8 mouse cellular contexts compared by ENCODE assay signal in the genomic region with DNA sequence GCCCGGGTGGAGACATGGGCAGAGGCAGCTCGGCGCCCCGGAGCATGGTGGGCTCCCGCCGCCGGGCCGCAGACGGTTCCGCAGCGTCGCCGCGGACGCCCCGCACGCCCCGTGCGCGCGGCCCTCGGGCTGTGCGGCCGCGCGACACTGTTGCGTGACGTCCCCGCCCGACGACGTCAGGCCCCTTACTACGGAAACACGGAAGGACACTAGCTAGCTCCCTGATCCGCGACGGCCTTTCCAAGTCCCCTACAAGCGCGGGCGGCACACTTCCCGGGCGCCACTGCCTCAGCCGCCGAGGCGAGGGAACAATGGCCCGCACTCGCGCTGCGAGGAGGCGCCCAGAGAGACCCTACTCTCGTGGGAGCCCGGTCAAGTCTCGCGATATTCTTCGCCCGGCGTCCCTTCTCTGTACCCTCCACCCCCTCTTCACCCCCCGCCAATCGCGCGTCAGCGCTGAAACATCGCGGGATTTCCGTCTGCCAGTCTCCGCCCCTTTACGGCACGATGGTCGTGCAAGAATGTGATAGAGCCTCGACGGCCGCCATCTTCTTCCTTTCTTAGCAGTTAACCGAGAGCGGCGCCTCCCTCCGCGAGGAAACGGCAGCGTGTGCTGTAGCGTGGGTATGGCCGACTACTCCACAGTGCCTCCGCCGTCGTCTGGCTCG. TPM values are rescaled to one million over a fixed set of nuclear protein-coding genes. Genes with fewer than 3 reads are reported as not detected.
DNase-seq lines count a peak whose midpoint lies in the region; ATAC-seq and TF ChIP-seq lines count a peak whose summit lies in the region.

A gene (minus strand): TSS at position 336 of the 668 bp plus-strand sequence.
A gene (plus strand): TSS at position 456 of the 668 bp plus-strand sequence.

- H3K27me3 ChIP-seq in forebrain, embryonic 10.5 days (ENCODE audit: poor library complexity, severe bottlenecking): no peaks in the 10 kb centered on the region
- H3K27me3 ChIP-seq in heart, embryonic 15.5 days: no peaks in the 10 kb centered on the region
- no peaks in the 10 kb centered on the region for H3K27me3 ChIP-seq in liver, embryonic 14.5 days (ENCODE audit: control insufficient read depth, insufficient read depth, low read length)
- H3K27me3 ChIP-seq in neural tube, embryonic 11.5 days (ENCODE audit: control insufficient read depth, insufficient read depth, low read length): no peaks in the 10 kb centered on the region
- H3K27me3 ChIP-seq in stomach, postnatal 0 days (ENCODE audit: control insufficient read depth, insufficient read depth, low read length): no peaks in the 10 kb centered on the region

- H3K27ac ChIP-seq in forebrain, embryonic 10.5 days: peak within 1 kb of the TSS; percentile 100
- H3K27ac ChIP-seq in heart, embryonic 15.5 days: peak within 1 kb of the TSS; percentile 100
- peak within 1 kb of the TSS; percentile 92 for H3K27ac ChIP-seq in liver, embryonic 14.5 days
- H3K27ac ChIP-seq in neural tube, embryonic 11.5 days (ENCODE audit: low read depth, low read length): peak within 1 kb of the TSS; percentile 100
- H3K27ac ChIP-seq in stomach, postnatal 0 days (replicated peaks): peak within 1 kb of the TSS; percentile 100

- peak within 1 kb of the TSS; percentile 99 for H3K4me3 ChIP-seq in forebrain, embryonic 10.5 days
- H3K4me3 ChIP-seq in heart, embryonic 15.5 days: peak within 1 kb of the TSS; percentile 88
- H3K4me3 ChIP-seq in liver, embryonic 14.5 days (ENCODE audit: insufficient read depth in 1 of 2, low read depth in 2 of 2, low read length in 2 of 2): peak within 1 kb of the TSS; percentile 84 to 97
- peak within 1 kb of the TSS; percentile 97 for H3K4me3 ChIP-seq in neural tube, embryonic 11.5 days (ENCODE audit: low read depth, low read length)
- peak within 1 kb of the TSS; percentile 95 for H3K4me3 ChIP-seq in stomach, postnatal 0 days (ENCODE audit: low read depth, low read length)

- DNase-seq in c-Kit-negative CD71-positive TER-119-positive erythroid progenitor cells, embryonic 14.5 days (ENCODE audit: low read depth, low spot score): peak; percentile 99
- DNase-seq in forebrain, embryonic 10.5 days (ENCODE audit: extremely low spot score, low spot score): peak; percentile 100
- peak; percentile 99 to 100 for DNase-seq in kidney, postnatal 25 days
- peak; percentile 98 to 99 (median 98) for DNase-seq in liver, embryonic 14.5 days (ENCODE audit: low read depth in 3 of 3, low spot score in 3 of 3)
- peak; percentile 99 for DNase-seq in neural tube, embryonic 11.5 days (ENCODE audit: low spot score)
- peak; percentile 100 for DNase-seq in stomach, postnatal 0 days (ENCODE audit: low spot score)

- H3K9ac ChIP-seq in heart, embryonic 15.5 days: peak within 1 kb of the TSS; percentile 100
- H3K9ac ChIP-seq in liver, embryonic 14.5 days (replicated peaks): peak within 1 kb of the TSS; percentile 90
- H3K9ac ChIP-seq in neural tube, embryonic 11.5 days (ENCODE audit: low read length): peak within 1 kb of the TSS; percentile 100
- H3K9ac ChIP-seq in stomach, postnatal 0 days (ENCODE audit: low read length): peak within 1 kb of the TSS; percentile 100

- peaks cover 42% of the 10 kb centered on the region for H3K36me3 ChIP-seq in forebrain, embryonic 10.5 days (replicated peaks)
- H3K36me3 ChIP-seq in heart, embryonic 15.5 days: no peaks in the 10 kb centered on the region
- H3K36me3 ChIP-seq in liver, embryonic 14.5 days (replicated peaks; ENCODE audit: control insufficient read depth, insufficient read depth, low read depth): peaks cover 6% of the 10 kb centered on the region
- H3K36me3 ChIP-seq in neural tube, embryonic 11.5 days (ENCODE audit: control insufficient read depth, insufficient read depth, low read length): no peaks in the 10 kb centered on the region
- H3K36me3 ChIP-seq in stomach, postnatal 0 days (ENCODE audit: control insufficient read depth, insufficient read depth, low read length): no peaks in the 10 kb centered on the region

- peak; percentile 88 for ATAC-seq in CD4-positive, CD25-positive, alpha-beta regulatory T cell, adult 4 months
- ATAC-seq in heart, embryonic 15.5 days (replicated peaks; ENCODE audit: insufficient number of reproducible peaks, insufficient read depth, low FRiP score, low read depth): peak; percentile 96
- peak; percentile 94 for ATAC-seq in liver, embryonic 14.5 days (ENCODE audit: insufficient read depth)
- peak; percentile 95 for ATAC-seq in neural tube, embryonic 11.5 days (ENCODE audit: insufficient read depth, low FRiP score, low TSS enrichment)
- peak; percentile 98 for ATAC-seq in stomach, postnatal 0 days (ENCODE audit: low FRiP score, low TSS enrichment)

- TF ChIP-seq EP300 in liver, embryonic 14.5 days (IDR thresholded peaks at IDR 0.05; ENCODE audit: low read depth): peak; percentile 94
- TF ChIP-seq EP300 in stomach, postnatal 0 days (optimal IDR thresholded peaks at IDR 0.05): peak; percentile 100

- peaks cover 38% of the 10 kb centered on the region for H3K4me1 ChIP-seq in forebrain, embryonic 10.5 days
- H3K4me1 ChIP-seq in heart, embryonic 15.5 days (replicated peaks): peaks cover 27% of the 10 kb centered on the region
- peaks cover 17 to 20% of the 10 kb centered on the region in 2 experiments for H3K4me1 ChIP-seq in liver, embryonic 14.5 days (replicated peaks; ENCODE audit: control insufficient read depth in 2 of 2, insufficient read depth in 2 of 2, low read length in 1 of 2)
- H3K4me1 ChIP-seq in neural tube, embryonic 11.5 days (ENCODE audit: control insufficient read depth, insufficient read depth, low read length): peaks cover 18% of the 10 kb centered on the region
- no peaks in the 10 kb centered on the region; the same call in 1 of the 2 replicates for H3K4me1 ChIP-seq in stomach, postnatal 0 days (replicated peaks; ENCODE audit: control insufficient read depth, insufficient read depth)

- WGBS in forebrain, embryonic 10.5 days: under 1% methylated on average over 85 of the region's 85 CpGs
- under 1% methylated on average over 85 of the region's 85 CpGs for WGBS in heart, embryonic 15.5 days
- WGBS in liver, embryonic 14.5 days (ENCODE audit: insufficient replicate concordance): under 1% methylated on average over 81 of the region's 85 CpGs
- WGBS in neural tube, embryonic 11.5 days: under 1% methylated on average over 74 of the region's 85 CpGs
- WGBS in stomach, postnatal 0 days: under 1% methylated on average over 78 of the region's 85 CpGs

- H3K9me3 ChIP-seq in forebrain, embryonic 10.5 days: no peaks in the 10 kb centered on the region
- no peaks in the 10 kb centered on the region for H3K9me3 ChIP-seq in heart, embryonic 15.5 days (replicated peaks)
- H3K9me3 ChIP-seq in liver, embryonic 14.5 days (ENCODE audit: control insufficient read depth, low read length): no peaks in the 10 kb centered on the region
- H3K9me3 ChIP-seq in neural tube, embryonic 11.5 days (ENCODE audit: control insufficient read depth, low read length): no peaks in the 10 kb centered on the region
- H3K9me3 ChIP-seq in stomach, postnatal 0 days (ENCODE audit: control insufficient read depth, low read length): no peaks in the 10 kb centered on the region

- no peak; the same call in 1 of the 2 replicates for TF ChIP-seq CTCF in liver, embryonic 14.5 days (IDR thresholded peaks at IDR 0.05; ENCODE audit: low read depth)
- peak; percentile 24; the same call in 1 of the 2 replicates for TF ChIP-seq CTCF in stomach, postnatal 0 days (IDR thresholded peaks at IDR 0.05; ENCODE audit: low read depth)

- H3K4me2 ChIP-seq in heart, embryonic 15.5 days: peak within 1 kb of the TSS; percentile 77
- peak within 1 kb of the TSS; percentile 92 for H3K4me2 ChIP-seq in liver, embryonic 14.5 days (ENCODE audit: low read depth)
- H3K4me2 ChIP-seq in neural tube, embryonic 11.5 days (ENCODE audit: low read depth): peak within 1 kb of the TSS; percentile 81
- peak within 1 kb of the TSS; percentile 63 for H3K4me2 ChIP-seq in stomach, postnatal 0 days (replicated peaks; ENCODE audit: low read depth)

RNA-seq across cellular contexts. Expression of the first gene that starts in this region (rescaled TPM):
- 1 to 10 TPM; 8.1 to 10.0 TPM for polyA plus RNA-seq in CD4-positive, CD25-positive, alpha-beta regulatory T cell, adult 4 months (2017; shearing (Covaris generic))
- polyA plus RNA-seq in forebrain, embryonic 10.5 days (2016; fragmentation: Nextera tagmentation; extraction: Ambion mirVana): 16.2 and 18.8 TPM in 2 replicates
- 44.4 and 50.3 TPM in 2 replicates for polyA plus RNA-seq in heart, embryonic 15.5 days (2015; fragmentation: Nextera tagmentation; extraction: Ambion mirVana)
- polyA plus RNA-seq in liver, embryonic 14.5 days (2012; rRNA removed): 10.9 and 18.3 TPM in 2 replicates
- polyA plus RNA-seq in liver, embryonic 14.5 days (2014; fragmentation: Nextera tagmentation; extraction: Ambion mirVana): 29.9 and 34.3 TPM in 2 replicates
- polyA plus RNA-seq in neural tube, embryonic 11.5 days (2014; fragmentation: Nextera tagmentation; extraction: Ambion mirVana): 26.5 and 27.0 TPM in 2 replicates
- 26.4 and 29.0 TPM in 2 replicates for polyA plus RNA-seq in stomach, postnatal 0 days (2015; fragmentation: Nextera tagmentation; extraction: Ambion mirVana)

RNA-seq across cellular contexts. Expression of the second gene that starts in this region (rescaled TPM):
- 100 to 1,000 TPM; 256 to 262 TPM for polyA plus RNA-seq in CD4-positive, CD25-positive, alpha-beta regulatory T cell, adult 4 months (2017; shearing (Covaris generic))
- polyA plus RNA-seq in forebrain, embryonic 10.5 days (2016; fragmentation: Nextera tagmentation; extraction: Ambion mirVana): 444 and 478 TPM in 2 replicates
- 106 and 115 TPM in 2 replicates for polyA plus RNA-seq in heart, embryonic 15.5 days (2015; fragmentation: Nextera tagmentation; extraction: Ambion mirVana)
- polyA plus RNA-seq in liver, embryonic 14.5 days (2012; rRNA removed): 47.3 and 50.8 TPM in 2 replicates
- 64.6 and 65.3 TPM in 2 replicates for polyA plus RNA-seq in liver, embryonic 14.5 days (2014; fragmentation: Nextera tagmentation; extraction: Ambion mirVana)
- polyA plus RNA-seq in neural tube, embryonic 11.5 days (2014; fragmentation: Nextera tagmentation; extraction: Ambion mirVana): 399 and 403 TPM in 2 replicates
- 60.2 and 60.5 TPM in 2 replicates for polyA plus RNA-seq in stomach, postnatal 0 days (2015; fragmentation: Nextera tagmentation; extraction: Ambion mirVana)

Comparison
In these comparisons a context has a peak if more than half of its experiments do, and no peak if none do; other contexts are left out.
1. Peak in every context shown above with its lines: DNase-seq, ATAC-seq, H3K4me3 ChIP-seq and H3K27ac ChIP-seq.